Mouse (Mus musculus) regulatory T cell (primary cell): ENCODE data around the gene Cypt1.

ENCODE experiments used
- in situ Hi-C: fragments of 300-600 bp; cut with MboI, MseI; formaldehyde crosslinking; loops from one replicate; pipeline ENCODE4 v1.15.1; 2025; ENCODE audit warnings: high pct_unique_total_duplicates

Cypt1 gene

DNA sequence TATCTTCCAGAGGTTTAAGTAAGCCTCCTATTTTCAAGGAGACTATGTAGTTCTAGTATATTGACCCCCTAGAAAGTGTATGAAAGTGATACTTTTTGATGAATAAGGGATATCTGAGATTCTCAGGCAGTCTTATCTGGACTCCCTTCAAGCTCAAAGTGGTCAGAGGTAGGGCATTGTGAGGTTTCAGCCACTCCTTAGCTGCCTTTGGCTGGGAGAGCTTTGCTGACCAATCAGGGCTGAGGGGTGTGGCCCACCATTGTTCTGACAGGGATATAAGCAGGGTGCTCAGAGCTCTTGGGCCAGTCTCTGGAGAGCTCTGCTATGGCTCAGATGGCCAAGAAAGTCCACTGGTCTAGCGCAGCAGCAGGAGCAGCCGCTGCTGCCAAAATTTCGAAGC, at the start of gene Cypt1:
Cypt1 (plus strand) TSS at position 301 of the 400 bp plus-strand sequence.
- in situ Hi-C loops = no loop called here

DNA sequence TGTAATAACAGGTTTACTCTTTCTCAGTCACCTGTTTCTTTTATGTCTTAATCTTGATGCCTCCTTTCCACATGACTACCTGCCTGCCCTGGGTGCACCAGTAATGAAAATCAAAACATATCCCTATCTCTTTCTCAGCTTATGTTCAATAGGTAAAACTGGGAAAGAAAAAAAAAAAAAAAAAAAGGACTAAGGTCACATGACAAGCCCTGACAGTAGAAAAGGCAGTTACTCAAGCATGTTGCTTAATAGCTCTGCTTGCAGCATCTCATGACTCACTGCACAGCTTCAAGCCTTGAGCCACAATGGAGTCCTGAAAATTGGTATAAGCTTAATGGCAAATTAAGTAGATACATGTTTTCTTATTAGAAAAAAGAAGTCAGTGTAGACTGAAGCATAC, 24.1 kb downstream of the Cypt1 start:
- in situ Hi-C loops = no loop called here

DNA sequence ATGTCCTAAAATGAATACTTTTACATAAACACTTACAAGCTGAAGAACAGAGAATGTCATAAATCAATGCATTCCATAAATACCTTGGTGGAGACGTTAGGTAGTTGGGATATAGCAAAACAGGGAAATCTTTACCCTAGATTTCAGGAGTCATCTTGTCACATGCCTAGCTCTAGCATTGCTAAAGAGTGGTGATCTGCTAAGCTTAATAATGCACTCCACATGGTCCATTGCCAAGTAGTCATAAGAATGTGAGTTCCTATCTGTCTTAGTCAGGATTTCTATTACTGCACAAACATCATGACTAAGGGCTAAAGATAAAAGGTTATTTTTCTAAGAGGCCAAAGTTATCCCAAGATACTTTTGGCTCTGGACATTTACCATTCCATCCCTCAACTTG, 34.4 kb downstream of the Cypt1 start:
- in situ Hi-C loops = no loop called here

DNA sequence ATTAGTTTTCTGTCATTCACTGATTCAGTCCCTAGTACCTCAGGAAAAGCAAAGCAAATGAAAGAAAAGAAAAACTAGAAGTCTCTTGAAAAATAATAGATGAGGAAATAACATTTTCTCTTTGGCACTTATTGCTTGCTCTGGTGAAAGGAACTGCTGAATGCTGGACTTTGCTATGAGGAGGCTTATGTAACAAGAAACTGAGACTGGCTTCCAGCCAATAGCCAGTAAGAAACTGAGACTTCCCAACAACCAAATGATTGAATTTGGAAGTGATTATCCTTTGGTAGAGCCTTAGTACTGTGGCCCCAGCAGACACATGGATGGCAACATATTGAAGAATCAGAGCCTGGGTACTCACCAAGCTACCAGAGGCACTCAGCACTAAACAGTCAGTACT, 35.8 kb downstream of the Cypt1 start:
- in situ Hi-C loops = no loop called here
